Mouse (Mus musculus) lung, adult 2 months (tissue): ENCODE measurements around the gene Rpl21.

ENCODE experiments used
- CTCF ChIP-seq: fragments of 200-500 bp; IDR thresholded peaks from 2 replicates; pipeline ENCODE4 v1.5.1; 2011; ENCODE audit warnings: mild to moderate bottlenecking, low read length, control low read depth; ENCODE audit not compliant: insufficient read depth
- POLR2A ChIP-seq: fragments of 200-500 bp; IDR thresholded peaks from 2 replicates; pipeline ENCODE4 v1.6.1; 2011; ENCODE audit warnings: low read depth, mild to moderate bottlenecking, control low read depth, low read length, borderline replicate concordance; ENCODE audit errors: extremely low read depth

DNA sequence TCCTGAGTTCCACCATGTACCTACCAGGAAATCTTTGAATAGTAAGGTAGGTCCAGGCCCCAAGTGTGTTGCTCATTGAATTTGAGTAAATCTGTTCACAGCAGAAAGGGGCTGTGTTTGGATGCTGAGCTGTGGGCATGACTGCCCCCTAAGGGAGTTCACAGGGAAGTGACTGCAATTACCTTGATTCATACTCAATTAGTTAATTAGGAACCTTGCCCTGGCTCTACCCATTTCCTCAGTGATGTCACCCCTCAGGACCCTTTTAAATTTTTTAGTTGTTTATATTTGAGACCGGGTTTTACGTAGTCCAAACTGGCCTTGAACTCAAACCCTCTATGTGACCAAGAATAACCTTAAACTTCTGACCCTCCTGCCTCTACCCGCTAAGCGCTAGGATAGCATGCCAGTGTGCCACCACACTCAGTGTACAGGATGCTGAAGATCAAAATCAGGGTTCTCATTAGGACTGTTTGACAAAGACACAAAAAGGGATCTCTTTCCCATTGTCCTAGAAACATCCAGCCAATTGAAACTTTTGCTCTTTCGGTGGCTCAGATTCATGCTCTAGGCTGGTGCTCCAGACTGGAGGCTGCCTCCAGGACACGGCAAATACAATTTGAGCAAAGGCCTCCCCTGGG lies 11.7 kb downstream of the Rpl21 start:
- TF ChIP-seq POLR2A (no peak), CTCF (peak; percentile 41)
